Mouse (Mus musculus): ENCODE results near the gene Lrrc32. TPM values are rescaled to one million over a fixed set of nuclear protein-coding genes. Genes with fewer than 3 reads are reported as not detected.
A peak's percentile ranks its signal among the peaks of the same experiment; 100 is the strongest.

The Lrrc32 gene
- 10 to 100 TPM; 17.9 to 18.7 TPM for total RNA-seq (2021)

DNA sequence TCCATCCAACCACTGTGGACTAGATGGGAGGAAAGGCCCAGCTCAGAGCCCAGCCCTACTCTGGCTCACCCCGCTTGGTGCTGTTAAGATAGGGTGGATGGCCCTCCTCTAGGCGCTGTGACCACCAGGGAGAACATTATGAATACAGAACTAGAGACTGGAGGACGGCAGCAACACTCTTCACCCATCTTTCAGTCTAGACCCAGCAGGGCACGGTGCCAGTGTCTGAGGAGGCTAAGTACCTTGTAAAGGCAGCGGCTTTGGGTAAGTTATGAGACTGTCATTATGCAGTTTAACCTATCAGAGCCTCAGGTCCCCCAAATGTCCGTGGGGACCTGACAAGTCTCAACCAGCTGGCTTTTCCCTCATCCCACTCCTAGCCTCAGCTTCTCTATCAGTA, at the start of gene Lrrc32:
TSS of gene Lrrc32 (plus strand) at position 153 of the 400 bp plus-strand sequence.
- peak in 1 of 2 experiments; percentile 38 for DNase-seq
- intact Hi-C loops (cut with DNase I): loop anchor here (10.0 kb wide), 1 partner anchor 596 kb away; no protein-coding TSS in a partner anchor

DNA sequence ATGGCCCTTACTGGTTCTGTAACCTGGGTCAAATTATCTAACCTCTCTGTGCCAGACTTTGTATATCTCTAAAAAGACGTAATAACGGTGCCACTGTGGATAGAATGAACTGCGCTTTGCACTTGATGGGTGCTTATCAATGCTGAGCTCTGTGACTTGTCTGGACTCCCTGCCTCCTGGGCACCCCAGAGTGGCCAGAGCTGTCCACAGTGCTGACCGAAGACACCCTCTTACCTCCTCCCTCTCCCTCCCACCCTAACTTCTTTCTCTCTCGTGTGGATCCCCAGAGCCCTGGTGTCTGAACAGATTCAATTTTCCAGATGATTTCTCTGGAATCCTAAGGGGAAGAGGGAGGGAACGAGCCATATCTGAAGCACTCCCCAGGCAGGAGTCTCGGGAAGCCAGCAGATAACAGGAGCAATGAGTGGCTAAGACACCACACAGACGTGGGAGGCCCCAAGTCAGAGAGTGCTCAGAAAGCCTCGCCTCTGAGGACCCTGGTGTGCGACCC, 49.1 kb upstream of the Lrrc32 start, which contains the start of gene Gucy2d:
TSS of gene Gucy2d (plus strand) at position 461 of the 511 bp plus-strand sequence.
- DNase-seq: peak in 1 of 2 experiments; percentile 37
- intact Hi-C loops (cut with DNase I): no loop called here

DNA sequence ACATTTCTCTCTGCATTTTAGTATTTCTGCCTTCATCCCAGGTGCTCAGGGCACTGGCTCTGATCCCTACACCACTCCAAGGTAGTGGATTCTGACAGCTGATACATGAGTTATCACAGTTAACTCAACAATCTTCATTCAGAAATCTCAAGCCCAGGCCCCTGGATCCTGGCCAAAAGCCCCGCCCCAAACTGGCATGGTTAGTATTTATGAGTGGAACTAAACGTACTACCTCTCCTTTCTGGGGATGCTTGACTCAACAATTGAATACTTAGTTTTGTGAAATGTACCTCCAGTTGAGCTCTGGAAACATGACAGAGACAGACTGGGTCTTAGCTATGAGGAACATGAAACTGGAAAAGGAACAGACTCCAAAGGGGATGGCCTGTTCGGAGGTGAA, 42.2 kb upstream of the Lrrc32 start:
- intact Hi-C loops (cut with DNase I): loop anchor here (1.0 kb wide), 1 partner anchor 98 kb away; no protein-coding TSS in a partner anchor
- no peak for DNase-seq

DNA sequence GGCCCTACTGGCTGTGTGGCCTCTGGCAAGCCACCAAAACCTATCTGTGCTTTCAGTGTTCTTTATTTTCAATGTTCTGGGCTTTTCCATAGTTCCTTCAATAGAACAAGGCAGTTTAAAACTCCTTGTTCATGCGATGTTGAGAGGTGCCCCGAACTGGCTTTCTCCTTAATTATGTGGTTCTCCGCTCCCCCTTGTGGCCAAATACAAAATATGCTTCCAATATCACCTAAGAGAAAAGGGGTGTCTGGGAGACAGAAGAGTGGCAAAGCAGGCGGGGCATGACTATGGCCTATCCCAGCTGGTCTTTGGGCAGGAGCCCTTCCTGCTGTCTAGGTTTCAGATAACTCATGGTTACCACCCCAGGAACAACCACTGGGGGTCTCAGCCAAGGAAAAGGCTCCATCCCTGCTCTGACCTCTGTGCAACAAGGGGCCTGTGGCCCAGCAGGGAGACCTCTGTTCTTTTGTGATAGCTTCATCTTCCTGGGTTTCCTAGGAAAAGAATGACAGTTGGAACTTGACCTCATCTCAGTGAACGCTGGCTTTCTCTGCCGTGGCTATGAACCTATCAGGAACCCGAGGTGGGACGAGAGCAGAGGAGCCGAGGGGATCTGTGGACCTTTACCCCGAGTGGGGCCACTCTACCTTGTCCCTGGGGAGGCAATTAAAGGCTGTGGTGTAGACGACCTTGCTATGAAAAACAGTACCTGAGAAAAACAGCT, 41.3 kb upstream of the Lrrc32 start:
- peak; percentile 14 to 54 for DNase-seq
- intact Hi-C loops (cut with DNase I): loop anchor here (1.0 kb wide), 1 partner anchor 98 kb away; no protein-coding TSS in a partner anchor

DNA sequence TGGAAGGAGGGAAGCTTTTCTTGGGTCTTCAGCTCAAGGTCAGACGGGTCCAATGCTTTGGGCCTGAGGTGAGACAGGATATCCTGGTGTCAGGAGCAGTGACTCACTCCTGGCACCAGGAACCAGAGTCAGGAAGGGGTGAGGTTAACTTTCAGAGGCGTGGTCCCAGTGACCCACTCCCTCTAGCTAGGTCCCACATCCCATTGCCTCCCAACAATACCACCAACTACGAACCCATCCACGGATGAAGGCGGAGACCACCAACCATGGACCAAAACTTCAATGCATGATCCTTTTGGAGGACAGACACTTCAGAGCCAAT, 40.8 kb upstream of the Lrrc32 start:
- no peak for DNase-seq
- intact Hi-C loops (cut with DNase I): no loop called here

DNA sequence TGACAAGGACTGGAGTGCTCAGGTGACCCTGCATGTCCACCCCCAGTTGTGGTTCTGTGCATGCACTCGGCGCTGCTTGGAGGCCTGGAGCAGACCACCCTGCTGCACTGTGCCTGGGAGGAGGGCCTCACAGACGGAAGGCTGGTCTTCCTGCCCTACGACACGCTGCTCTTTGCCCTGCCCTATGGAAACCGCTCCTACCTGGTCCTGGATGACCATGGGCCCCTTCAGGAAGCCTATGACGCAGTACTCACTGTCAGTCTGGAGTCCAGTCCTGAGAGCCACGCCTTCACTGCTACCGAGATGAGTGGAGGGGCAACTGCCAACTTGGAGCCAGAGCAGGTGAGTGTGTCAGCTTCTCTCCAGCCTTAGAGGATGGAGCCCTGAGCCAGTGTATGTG, 39.4 kb upstream of the Lrrc32 start:
- intact Hi-C loops (cut with DNase I): no loop called here
- no peak for DNase-seq

DNA sequence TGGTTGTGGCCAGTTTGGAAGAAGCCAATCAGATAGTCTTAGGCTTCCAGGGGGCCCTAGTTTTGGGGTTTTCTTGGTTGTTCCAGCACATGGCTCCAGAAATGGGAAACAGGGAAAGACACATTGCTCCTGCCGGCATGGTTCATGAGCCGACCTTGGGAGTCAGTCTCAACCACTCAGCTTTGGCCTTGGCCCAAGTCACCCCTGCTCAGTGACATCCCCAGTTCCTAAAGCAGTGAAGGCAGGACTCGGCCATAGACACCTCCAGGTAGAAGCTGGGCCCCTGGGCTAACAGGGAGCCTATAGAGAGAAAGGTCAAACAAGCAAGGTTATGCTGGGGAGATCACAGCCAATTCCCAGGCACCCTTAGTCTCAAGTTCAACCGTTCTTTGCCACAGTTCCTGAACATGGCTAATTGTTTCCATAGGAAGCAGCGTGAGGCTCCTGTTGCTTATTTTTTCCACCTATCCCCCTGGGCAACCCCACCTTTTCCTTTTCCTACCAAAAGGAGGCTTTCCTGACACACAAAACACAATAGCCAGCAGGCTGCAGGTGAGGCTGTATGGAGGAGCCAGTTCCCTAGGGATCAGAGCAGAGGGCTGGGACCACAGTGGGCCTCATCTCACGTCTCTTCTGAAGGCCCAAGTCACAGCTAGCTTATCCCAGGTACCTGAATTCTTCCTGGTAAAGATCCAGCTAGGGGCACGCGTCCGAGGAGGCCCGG, 34.5 kb upstream of the Lrrc32 start:
- intact Hi-C loops (cut with DNase I): no loop called here
- DNase-seq: peak in 1 of 2 experiments; percentile 12

DNA sequence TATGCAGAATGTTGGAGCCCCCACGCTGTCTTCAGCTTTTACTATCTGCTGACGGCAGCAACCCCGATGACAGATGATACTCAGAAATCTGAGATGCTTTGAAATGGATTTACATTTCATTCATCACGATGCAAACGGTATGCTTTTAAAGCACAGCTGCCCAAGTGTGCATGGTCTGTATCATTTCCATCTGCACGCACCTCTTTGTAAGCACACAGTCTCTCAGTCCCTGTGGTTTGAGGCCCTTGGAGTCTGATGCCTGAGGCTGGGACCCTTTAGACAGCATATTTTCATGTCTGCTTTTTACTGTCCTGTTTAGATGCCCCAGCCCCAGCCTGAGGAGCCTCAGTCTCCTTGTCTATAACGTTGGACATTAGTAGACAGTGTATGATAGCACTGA, 28.8 kb upstream of the Lrrc32 start:
- DNase-seq: no peak
- intact Hi-C loops (cut with DNase I): no loop called here

DNA sequence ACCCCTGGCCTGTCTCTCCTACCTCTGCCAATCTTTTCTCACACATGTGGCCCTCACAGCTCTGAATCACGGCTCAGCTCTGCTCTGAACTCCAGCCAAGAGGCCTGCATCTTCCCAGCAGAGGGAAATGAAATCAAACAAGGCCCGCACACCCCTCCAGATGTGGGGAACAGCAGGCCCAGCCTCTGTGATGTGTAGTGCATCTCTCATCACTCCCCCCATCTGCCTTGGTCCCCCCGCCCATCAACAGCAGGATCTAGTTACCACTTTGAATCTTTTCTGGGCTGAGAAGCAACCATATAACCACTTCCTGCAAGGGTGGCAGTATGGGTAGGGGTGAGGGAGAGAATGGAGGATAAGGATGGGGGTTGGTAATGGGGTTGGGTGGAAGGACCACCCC, 20.0 kb upstream of the Lrrc32 start:
- intact Hi-C loops (cut with DNase I): no loop called here
- no peak for DNase-seq

DNA sequence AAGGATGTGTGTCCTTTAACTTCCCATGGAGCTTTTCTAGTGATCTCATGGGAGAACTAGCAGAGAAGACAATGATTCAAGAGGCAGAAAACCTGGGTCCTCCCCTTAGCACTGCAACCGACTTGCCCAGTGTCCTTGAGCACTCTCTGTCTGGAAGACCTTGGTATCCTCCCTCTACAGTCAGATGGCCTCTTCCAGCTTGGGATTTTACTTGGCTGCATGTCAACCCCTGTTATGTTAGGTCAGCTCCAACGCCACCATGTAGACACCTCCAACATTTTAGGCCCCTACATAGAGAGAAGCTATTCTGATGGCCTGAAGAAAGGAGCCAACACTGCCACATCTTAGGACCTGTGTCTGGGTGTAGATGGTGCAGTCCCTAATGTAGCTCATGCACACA, 16.6 kb upstream of the Lrrc32 start:
- intact Hi-C loops (cut with DNase I): no loop called here
- DNase-seq: no peak

DNA sequence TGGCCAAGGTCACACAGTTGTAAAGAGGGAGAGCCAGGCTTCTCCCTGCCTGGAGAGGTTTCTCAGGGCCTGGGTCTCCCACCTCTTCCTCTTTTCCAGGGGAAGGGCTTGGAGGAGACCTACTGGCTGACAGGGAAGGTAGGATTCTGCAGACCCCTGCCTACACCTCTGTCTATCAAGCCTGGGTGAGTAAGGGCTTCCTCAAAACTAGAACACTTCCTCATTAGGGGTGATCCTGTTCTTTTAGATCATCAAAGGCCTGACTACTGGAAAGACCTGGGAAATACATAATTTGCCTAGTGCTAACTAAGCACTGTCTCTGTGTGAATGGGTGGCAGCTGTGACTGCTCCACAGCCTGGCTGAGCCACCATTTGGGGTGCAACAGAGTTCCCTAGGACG, 14.5 kb upstream of the Lrrc32 start:
- no peak for DNase-seq
- intact Hi-C loops (cut with DNase I): no loop called here

DNA sequence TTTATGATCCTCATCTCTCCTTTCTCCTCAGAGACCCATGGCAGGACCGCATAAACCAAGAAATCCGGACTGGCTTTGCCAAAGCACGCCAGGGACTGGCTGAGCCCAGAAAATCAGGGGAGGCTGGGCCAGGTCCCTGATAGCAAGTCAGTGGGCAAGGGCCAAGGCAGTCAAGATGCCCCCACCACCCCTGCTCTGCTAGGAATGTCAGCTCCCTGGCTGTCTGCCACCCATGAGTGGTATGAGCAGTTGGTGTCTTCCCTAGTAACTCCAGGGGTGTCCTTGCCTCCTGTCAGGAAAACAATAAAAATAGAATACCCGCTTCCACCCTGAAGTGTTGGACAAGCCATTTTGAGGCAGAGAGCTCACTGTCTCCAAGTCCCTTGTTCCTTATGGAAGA, 11.9 kb upstream of the Lrrc32 start:
- DNase-seq: peak in 1 of 2 experiments; percentile 50
- intact Hi-C loops (cut with DNase I): no loop called here

DNA sequence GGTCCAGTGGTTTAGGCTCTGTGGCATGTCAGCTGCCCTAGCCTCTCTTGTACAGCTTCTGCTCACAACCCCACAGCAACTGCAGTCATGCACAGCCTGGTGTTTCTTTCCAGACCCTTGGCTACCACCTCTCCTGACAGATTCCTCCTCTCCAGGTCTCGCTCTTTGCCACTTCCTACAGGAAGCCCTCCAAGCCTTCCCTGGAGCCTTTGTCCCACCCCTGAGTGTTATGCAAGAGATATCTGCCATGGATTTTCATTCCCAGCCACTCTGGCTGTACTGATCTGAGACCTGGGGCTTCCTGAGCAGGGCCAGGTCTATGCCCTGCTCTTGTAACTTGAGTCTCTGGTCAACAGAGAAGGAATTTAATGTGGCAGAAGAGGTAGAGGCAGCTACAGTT, 8.6 kb upstream of the Lrrc32 start:
- intact Hi-C loops (cut with DNase I): loop anchor here (2.0 to 10.0 kb wide), 3 partner anchors 217 to 604 kb away; no protein-coding TSS in a partner anchor
- no peak for DNase-seq

DNA sequence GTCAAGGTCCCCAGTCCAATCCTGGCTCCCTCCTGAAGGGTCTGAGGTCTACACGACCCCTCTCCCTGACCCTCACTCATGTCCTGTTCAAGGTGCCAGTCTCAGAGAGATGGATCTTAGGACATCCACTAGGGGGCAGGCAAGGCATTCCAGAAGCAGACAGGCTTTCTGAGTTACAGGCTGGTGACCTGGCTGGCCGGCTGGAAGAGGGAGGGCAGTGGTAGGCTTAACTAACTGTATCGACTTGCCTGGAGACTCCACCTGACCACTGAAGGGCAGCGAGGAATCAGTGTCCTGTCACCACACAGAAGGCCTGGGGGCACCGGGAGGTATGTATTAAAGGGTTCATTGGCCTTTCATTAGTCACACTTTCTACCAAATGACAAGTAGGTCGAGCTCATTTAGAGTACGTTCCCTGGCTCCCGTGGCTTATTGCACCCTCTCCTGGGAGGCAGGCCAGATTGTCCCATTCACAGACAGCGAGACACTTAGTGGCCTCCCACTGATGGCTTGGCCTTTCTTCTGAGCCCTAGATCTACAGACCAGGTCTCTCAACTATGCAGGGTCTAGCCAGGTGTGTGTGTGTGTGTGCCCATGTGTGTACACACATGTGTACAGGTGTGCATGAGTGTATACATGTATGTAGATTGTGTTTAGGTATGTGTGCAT, 7.9 kb upstream of the Lrrc32 start:
- peak; percentile 90 to 93 for DNase-seq
- intact Hi-C loops (cut with DNase I): loop anchor here (1.0 to 10.0 kb wide), 5 partner anchors 108 to 604 kb away; no protein-coding TSS in a partner anchor

DNA sequence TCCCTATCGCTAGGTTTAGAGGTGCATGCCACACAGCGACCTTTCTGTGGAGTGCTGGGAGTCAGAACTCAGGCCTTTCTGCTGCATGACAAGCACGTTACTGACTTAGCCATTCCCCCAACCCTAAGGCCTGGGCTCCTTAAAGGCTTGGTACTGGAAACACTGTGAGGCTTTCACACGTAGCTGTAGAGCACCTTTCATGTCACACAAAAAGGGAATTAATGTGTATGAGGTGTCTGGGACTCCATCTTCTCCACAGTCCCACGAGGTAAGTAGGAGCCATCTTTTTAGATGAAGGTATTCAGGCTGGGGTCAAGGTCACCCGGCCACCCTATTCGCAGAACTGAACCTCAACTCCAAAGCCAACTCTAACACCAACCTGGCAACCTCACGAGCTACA, 7.2 kb upstream of the Lrrc32 start:
- DNase-seq: no peak
- intact Hi-C loops (cut with DNase I): loop anchor here (1.0 to 10.0 kb wide), 5 partner anchors 107 to 603 kb away; no protein-coding TSS in a partner anchor

DNA sequence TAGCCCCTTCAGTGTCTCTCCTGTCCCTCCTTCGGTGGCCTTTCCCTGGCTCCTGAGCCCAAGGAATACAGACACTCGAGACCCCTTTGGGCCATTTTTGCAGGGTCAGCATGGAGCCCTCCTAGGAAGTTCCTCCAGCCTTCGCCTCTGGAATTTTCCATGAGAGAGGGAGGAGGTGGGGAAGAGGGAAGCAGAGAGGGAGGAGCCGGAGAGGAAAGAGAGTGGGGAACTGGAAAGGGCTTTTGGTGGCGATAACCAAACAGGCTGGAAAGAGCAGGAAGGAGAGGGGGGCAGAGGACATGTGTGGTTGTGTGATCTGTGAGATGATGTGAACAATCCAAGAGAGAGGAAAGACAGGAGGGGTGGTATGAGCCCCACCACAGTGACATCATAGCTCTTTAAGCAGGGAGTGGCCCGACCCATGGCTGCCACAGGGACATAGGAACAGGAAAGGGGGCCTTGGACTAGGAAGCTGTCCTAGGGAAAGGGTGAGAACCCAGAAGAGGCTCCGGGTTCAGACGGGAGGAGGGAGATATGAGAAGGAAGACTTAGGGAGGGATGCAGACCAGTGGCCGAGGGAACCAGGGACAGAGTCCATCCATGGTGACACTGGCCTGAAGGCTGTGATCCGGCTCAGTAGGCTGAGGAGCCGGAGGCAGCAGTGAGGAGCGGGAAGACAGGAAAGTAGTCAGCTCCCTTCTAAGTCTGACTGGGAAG, 6.4 kb upstream of the Lrrc32 start:
- intact Hi-C loops (cut with DNase I): loop anchor here (5.0 to 10.0 kb wide), 2 partner anchors 215 to 602 kb away; no protein-coding TSS in a partner anchor
- peak in 1 of 2 experiments; percentile 51 for DNase-seq

DNA sequence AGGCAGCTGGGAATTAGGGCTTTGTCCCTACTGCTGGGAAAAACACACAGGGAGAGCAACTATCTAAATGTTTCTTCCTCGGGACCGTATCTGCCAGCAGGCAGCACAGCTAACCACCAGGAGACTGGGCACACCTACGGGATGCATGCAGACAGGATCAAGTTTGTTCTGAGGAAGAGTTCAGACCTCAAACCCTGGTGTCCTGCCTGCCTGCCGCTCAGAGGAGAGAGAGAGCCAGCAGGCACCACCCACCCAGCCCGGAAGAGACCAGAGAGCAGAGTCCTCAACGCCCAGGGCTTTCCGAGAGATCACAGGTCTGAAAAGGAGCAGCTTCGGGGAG, 5.8 kb upstream of the Lrrc32 start:
- peak in 1 of 2 experiments; percentile 23 for DNase-seq
- intact Hi-C loops (cut with DNase I): loop anchor here (5.0 to 10.0 kb wide), 2 partner anchors 214 to 602 kb away; no protein-coding TSS in a partner anchor

DNA sequence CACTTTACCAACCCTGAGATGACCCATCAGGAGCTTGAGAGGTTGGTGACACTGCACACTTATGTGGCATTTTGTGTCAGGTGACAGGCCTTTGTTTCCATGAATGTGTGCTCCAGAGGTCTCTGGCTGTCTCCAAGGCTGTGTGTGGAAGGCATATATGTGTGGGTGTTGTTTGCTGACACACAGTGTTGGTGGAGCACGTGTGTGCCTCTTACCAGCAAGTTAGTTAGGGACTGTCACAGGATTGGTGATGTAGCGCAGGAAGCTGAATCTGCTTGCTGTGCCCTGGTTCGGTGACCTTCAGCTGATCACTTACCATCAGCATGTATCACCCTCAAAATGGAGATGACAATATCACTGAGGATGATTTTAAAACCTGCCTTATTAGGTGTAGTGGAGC, 4.2 kb upstream of the Lrrc32 start:
- intact Hi-C loops (cut with DNase I): loop anchor here (5.0 to 10.0 kb wide), 2 partner anchors 212 to 600 kb away; no protein-coding TSS in a partner anchor
- DNase-seq: no peak

DNA sequence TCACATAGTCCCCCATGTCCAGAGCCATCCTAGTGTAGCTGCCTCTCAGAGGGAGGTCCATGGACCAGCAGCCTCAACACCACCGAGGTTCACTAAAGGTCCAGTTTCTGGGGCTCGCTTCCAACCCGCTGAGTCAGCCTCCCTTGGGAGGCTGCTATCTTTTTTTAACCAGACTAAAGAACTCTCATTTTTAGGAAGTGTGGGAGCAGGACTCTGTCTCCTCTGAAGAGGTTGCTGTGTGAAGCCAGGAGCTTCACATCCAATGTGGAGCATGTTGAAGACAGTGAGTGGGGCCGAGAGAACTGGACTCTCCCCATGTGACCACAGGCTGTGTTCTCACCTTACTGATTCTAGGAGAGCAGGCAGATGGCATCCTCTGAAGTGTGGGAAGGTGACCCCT, 3.6 kb upstream of the Lrrc32 start:
- intact Hi-C loops (cut with DNase I): loop anchor here (10.0 kb wide), 1 partner anchor 599 kb away; no protein-coding TSS in a partner anchor

DNA sequence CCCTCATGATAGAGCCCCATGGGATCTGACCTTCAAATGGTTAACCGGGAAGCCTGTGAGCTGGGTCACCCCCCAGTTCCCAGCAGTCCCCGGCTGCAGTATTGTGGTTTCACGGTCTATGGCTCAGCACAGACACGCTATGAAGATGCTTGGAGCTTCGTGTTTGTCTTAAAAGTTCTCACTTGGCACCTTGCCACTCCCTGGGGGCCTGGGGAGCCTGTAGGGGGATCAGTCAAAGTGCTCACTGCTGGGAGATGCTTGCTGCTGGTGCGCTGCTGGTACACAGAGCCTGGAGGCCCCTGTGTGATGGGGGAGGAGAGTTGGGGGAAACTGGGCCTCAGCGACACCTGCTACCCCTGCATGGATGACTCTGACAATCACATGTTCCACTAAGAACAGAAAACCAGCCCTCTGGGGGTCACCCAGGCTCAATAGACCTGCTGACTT, 2.6 kb upstream of the Lrrc32 start:
- intact Hi-C loops (cut with DNase I): loop anchor here (10.0 kb wide), 1 partner anchor 598 kb away; no protein-coding TSS in a partner anchor
- DNase-seq: peak in 1 of 2 experiments; percentile 18

More for the DNA sequence above, 3.6 kb upstream of the Lrrc32 start:
- DNase-seq: peak; percentile 65 to 67

Data from heart, postnatal 10 days (tissue).